Mouse (Mus musculus): ENCODE data around the gene Ywhae. TPM values are rescaled to one million over a fixed set of nuclear protein-coding genes. Genes with fewer than 3 reads are reported as not detected.

Ywhae gene
- polyA plus RNA-seq, 1 experiment from 2014 or later: 846 TPM

DNA sequence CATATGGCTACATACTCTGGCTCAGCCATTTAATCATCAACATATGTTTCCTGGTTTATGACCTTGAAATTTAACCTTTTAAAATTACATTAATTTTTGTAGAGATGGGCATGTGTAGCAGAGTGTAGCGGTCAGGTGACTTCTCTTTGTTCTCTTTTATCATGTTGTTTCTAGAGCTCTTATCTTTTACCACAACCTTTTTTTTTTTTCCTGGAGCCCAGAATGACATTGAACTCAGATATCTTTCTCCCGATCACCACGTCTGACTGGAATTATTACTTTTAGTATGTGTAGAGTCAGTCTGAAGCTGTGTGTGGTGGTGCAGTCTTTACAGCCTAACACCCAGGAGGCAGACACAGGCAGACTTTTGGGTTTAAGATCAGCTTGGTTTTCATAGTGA lies 8.9 kb downstream of the Ywhae start:
- H3K4me1 ChIP-seq (replicated peaks): peaks cover 27% of the 10 kb centered on the region
- no peaks in the 10 kb centered on the region for H3K9me3 ChIP-seq
- no peak overlapping the region for H3K27ac ChIP-seq
- no peaks in the 10 kb centered on the region for H3K27me3 ChIP-seq (replicated peaks)
- 61% methylated on average over 3 of the region's 3 CpGs for WGBS
- H3K36me3 ChIP-seq: peaks cover 4% of the 10 kb centered on the region; the same call in 1 of the 2 replicates
- no peak overlapping the region for H3K4me3 ChIP-seq (replicated peaks)
- no peak overlapping the region for H3K4me2 ChIP-seq (replicated peaks)
- peak; percentile 37; the same call in 1 of the 2 replicates for ATAC-seq
- H3K9ac ChIP-seq: no peak overlapping the region

DNA sequence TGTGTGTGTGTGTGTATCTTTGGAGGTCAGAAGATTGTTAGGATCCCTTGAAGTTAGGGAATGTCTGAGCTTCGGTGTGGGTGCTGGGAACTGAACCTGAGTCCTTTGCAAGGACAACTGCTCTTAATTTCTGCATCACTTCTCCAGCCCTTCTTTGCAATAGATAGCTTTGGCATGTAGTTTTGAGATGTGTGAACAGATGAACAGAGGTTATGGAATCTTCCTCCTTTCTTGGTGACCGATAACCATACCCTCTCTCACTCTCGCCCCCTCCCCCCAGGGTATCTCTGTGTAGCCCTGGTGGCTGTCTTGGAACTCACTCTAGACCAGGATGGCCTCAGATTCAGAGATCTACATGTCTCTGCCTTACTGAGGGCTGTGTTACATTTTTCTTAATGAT lies 12.1 kb downstream of the Ywhae start:
- Histone ChIP-seq H3K4me1 (replicated peaks) (peaks cover 19% of the 10 kb centered on the region), H3K27me3 (replicated peaks) (no peaks in the 10 kb centered on the region), H3K36me3 (no peaks in the 10 kb centered on the region), H3K9me3 (no peaks in the 10 kb centered on the region), H3K9ac (no peak overlapping the region), H3K27ac (no peak overlapping the region), H3K4me2 (replicated peaks) (no peak overlapping the region), H3K4me3 (replicated peaks) (no peak overlapping the region)
- WGBS: 93% methylated on average over 3 of the region's 3 CpGs
- ATAC-seq: no peak

DNA sequence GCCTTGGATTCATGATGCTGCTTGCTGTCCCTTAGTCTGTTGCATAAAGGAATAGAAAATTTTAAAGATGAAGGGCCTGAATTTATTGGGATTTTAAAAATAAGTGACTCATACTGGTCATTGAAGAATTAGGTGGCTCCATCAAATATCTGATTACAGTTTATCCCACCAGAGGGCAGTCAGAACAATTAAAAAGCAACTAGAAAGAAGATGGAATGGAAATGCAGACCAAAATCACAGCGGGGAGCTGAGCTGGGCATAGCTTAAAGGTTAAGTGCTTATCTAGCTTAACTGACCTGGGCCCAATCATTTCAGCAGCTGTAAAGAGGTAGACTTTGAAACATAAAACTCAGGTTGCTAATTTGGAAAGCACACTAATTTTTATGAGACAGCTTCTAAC lies 17.9 kb downstream of the Ywhae start:
- H3K4me2 ChIP-seq (replicated peaks): no peak overlapping the region

DNA sequence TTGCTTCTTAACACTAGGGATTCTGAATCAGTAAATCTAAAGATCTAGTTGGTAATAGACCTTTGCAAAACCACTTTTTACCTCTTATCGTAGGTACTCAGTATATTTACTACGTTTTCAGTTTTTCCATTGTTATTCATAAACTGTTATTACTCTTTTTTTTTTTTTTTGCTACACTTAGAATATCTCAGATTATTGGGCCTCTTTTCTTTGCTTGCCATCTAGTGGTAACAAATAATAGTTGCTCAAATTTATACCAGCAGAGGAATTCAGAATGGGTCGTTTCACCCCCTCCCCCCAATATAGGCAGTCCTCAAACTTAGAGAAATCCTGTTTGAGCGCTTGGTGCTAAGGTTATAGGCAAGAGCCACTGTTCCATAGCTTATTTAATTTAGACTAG lies 18.4 kb downstream of the Ywhae start:
- no peaks in the 10 kb centered on the region for H3K9me3 ChIP-seq
- no peak overlapping the region for H3K4me2 ChIP-seq (replicated peaks)
- 70% methylated on average over 4 of the region's 4 CpGs for WGBS
- H3K4me3 ChIP-seq (replicated peaks): no peak overlapping the region
- H3K27ac ChIP-seq: no peak overlapping the region
- no peaks in the 10 kb centered on the region for H3K27me3 ChIP-seq (replicated peaks)
- no peaks in the 10 kb centered on the region for H3K36me3 ChIP-seq
- ATAC-seq: no peak
- peaks cover 10% of the 10 kb centered on the region for H3K4me1 ChIP-seq (replicated peaks)
- H3K9ac ChIP-seq: no peak overlapping the region

More for the DNA sequence above, 17.9 kb downstream of the Ywhae start:
- Histone ChIP-seq H3K36me3 (no peaks in the 10 kb centered on the region), H3K9ac (no peak overlapping the region), H3K4me3 (replicated peaks) (no peak overlapping the region), H3K9me3 (no peaks in the 10 kb centered on the region), H3K4me1 (replicated peaks) (peaks cover 12% of the 10 kb centered on the region), H3K27ac (no peak overlapping the region), H3K27me3 (replicated peaks) (no peaks in the 10 kb centered on the region)
- 65% methylated on average over 1 of the region's 1 CpGs for WGBS
- ATAC-seq: no peak

DNA sequence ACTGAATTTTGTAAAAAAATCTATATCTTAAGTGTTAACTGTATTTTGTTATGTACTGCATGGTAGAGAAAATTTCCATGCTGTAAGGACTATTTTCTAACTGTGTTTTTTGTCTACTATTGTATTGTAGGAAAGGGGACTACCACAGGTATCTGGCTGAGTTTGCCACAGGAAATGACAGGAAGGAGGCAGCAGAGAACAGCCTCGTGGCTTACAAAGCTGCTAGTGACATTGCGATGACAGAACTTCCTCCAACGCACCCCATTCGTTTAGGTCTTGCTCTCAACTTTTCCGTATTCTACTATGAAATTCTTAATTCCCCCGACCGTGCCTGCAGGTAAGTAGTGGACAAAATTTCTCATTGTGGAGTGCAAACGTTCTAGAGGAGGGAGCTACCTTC lies 24.0 kb downstream of the Ywhae start:
- Histone ChIP-seq H3K4me1 (replicated peaks) (no peaks in the 10 kb centered on the region), H3K27ac (no peak overlapping the region), H3K27me3 (replicated peaks) (no peaks in the 10 kb centered on the region), H3K9ac (no peak overlapping the region), H3K36me3 (peaks cover 18% of the 10 kb centered on the region; the same call in 1 of the 2 replicates), H3K4me2 (replicated peaks) (no peak overlapping the region), H3K9me3 (no peaks in the 10 kb centered on the region), H3K4me3 (replicated peaks) (no peak overlapping the region)
- WGBS: 86% methylated on average over 8 of the region's 8 CpGs
- no peak for ATAC-seq

DNA sequence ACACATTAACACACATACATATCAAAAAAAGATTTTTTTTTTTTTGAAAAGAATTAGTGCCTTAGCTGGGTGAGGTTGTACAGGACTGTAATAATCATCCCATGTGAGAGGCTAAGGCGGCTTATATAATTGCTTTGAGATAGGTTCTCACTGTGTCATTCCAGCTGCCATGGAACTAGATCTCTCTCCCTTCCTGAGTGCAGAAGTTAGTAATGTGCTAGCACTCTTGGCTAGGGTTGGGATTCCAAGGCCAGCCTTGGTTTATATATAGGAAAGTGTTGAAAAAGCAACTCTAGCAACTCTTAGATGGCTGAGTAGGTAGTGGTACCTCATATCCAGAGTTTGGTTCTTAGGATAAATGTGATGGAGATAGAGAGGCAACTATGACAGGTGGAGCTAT lies 25.9 kb downstream of the Ywhae start:
- Histone ChIP-seq H3K36me3 (peaks cover 18% of the 10 kb centered on the region; the same call in 1 of the 2 replicates), H3K27me3 (replicated peaks) (no peaks in the 10 kb centered on the region), H3K27ac (no peak overlapping the region), H3K4me3 (replicated peaks) (no peak overlapping the region), H3K9me3 (no peaks in the 10 kb centered on the region), H3K4me2 (replicated peaks) (no peak overlapping the region), H3K9ac (no peak overlapping the region), H3K4me1 (replicated peaks) (no peaks in the 10 kb centered on the region)
- no peak for ATAC-seq
- 91% methylated on average over 1 of the region's 1 CpGs for WGBS

DNA sequence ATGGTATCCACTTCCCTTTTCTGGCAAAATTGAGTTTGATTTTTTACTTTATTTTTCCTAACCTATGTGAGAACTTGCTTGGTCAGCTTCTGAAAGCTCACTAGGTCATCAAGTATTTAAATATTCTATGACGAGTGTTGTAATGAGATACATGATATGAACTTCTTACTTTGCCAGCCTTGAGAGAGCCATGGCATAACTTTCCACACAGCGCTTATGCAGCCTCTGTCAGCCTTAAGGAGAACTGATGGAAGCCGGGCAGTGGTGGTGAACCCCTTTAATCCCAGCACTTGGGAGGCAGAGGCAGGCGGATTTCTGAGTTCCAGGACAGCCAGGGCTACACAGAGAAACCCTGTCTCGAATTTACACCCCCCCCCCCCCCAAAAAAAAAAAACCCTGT lies 28.1 kb downstream of the Ywhae start:
- Histone ChIP-seq H3K27ac (no peak overlapping the region), H3K27me3 (replicated peaks) (no peaks in the 10 kb centered on the region)

DNA sequence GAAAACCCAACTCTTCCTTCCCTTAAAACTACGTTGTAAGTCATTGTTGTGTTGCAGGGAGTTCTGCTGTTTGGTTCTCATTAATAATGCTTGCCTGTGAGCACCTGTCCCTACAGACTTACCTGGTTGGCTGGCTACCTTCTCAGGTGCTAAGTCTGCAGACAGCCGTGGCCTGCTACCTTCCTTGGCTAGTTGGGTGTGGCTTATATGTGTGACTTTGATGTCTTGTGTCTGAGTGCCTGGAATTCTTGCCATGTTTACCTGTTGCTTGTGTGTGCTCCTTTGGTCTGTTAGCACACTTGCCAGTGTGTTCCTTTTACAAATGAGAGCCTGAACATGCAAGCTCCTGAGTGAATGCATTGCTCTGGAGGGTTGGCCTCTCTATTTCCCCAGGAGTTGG lies 30.0 kb downstream of the Ywhae start:
- no peak overlapping the region for H3K4me3 ChIP-seq (replicated peaks)
- WGBS: 64% methylated on average over 2 of the region's 2 CpGs
- no peak overlapping the region for H3K9ac ChIP-seq
- H3K36me3 ChIP-seq: peaks cover 14% of the 10 kb centered on the region; the same call in 1 of the 2 replicates
- no peaks in the 10 kb centered on the region for H3K4me1 ChIP-seq (replicated peaks)
- ATAC-seq: no peak
- H3K27me3 ChIP-seq (replicated peaks): no peaks in the 10 kb centered on the region
- no peak overlapping the region for H3K27ac ChIP-seq
- H3K9me3 ChIP-seq: no peaks in the 10 kb centered on the region
- no peak overlapping the region for H3K4me2 ChIP-seq (replicated peaks)

More for the DNA sequence above, 28.1 kb downstream of the Ywhae start:
- no peaks in the 10 kb centered on the region for H3K9me3 ChIP-seq
- no peak for ATAC-seq
- WGBS: 91% methylated on average over 5 of the region's 5 CpGs
- peaks cover 21% of the 10 kb centered on the region for H3K36me3 ChIP-seq
- H3K9ac ChIP-seq: no peak overlapping the region
- H3K4me3 ChIP-seq (replicated peaks): no peak overlapping the region
- no peak overlapping the region for H3K4me2 ChIP-seq (replicated peaks)
- H3K4me1 ChIP-seq (replicated peaks): no peaks in the 10 kb centered on the region

DNA sequence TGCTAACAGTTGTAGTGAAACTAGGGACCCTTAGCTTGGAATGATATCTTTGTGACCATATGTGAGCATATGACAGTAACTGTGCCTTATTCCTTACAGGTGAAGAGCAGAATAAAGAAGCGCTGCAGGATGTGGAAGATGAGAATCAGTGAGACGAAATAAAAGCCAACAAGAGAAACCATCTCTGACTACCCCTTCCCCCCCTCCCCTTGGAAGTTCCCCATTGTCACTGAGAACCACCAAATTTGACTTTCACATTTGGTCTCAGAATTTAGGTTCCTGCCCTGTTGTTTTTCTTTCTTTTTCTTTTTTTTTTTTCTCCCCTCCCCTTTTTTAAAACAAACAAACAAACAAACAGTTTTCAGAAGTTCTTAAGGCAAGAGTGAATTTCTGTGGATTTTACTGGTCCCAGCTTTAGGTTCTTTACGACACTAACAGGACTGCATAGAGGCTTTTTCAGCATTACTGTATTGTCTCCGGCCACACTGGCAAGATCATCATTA lies 31.9 kb downstream of the Ywhae start:
- Histone ChIP-seq H3K4me3 (replicated peaks) (no peak overlapping the region), H3K27ac (no peak overlapping the region), H3K9ac (no peak overlapping the region), H3K27me3 (replicated peaks) (no peaks in the 10 kb centered on the region), H3K9me3 (no peaks in the 10 kb centered on the region), H3K36me3 (peaks cover 11% of the 10 kb centered on the region; the same call in 1 of the 2 replicates), H3K4me1 (replicated peaks) (no peaks in the 10 kb centered on the region), H3K4me2 (replicated peaks) (no peak overlapping the region)
- no peak for ATAC-seq
- WGBS: 82% methylated on average over 4 of the region's 4 CpGs

DNA sequence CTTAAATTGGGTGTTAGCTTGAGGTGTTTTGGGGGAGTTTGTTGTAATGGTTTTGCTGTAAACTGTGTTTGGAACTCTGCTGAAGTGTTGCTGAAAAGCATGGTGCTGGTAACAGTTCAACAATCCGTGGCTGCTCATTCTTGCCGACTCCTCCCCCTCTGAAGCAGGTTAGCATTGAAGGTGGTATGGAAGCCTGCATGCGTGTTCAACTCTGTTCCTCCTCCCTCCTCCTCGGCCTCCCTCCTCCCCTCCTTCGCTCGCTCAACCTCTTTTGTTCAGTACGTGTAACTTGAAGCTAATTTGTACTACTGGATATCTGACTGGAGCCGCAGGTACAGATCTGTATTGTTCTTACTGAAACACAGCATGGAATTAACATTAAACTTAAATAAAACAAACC lies 32.5 kb downstream of the Ywhae start:
- H3K4me2 ChIP-seq (replicated peaks): no peak overlapping the region
- no peak overlapping the region for H3K9ac ChIP-seq
- WGBS: 86% methylated on average over 8 of the region's 8 CpGs
- H3K27me3 ChIP-seq (replicated peaks): no peaks in the 10 kb centered on the region
- H3K4me1 ChIP-seq (replicated peaks): no peaks in the 10 kb centered on the region
- H3K36me3 ChIP-seq: peaks cover 7% of the 10 kb centered on the region; the same call in 1 of the 2 replicates
- H3K4me3 ChIP-seq (replicated peaks): no peak overlapping the region
- no peak for ATAC-seq
- H3K27ac ChIP-seq: no peak overlapping the region
- no peaks in the 10 kb centered on the region for H3K9me3 ChIP-seq

DNA sequence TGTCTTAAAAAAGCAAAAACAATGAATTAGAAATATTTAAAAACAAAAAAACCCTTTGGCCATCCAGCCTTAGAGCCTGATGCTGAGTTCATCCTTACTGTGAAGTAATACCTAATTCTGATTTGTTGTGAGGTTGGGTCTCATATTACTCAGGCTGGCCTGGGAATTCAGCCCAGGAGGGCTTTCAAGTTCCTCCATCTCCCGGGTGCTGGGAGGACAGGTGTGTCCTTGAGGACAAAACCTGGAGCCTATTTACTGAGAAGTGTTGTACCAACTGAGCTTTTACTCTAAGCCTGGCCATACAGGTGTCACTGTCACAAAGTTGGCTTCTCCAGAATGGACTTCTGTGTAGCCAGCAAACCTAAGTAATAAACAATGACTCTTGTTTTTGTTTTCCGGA lies 34.3 kb downstream of the Ywhae start:
- Histone ChIP-seq H3K36me3 (peaks cover 7% of the 10 kb centered on the region; the same call in 1 of the 2 replicates), H3K27me3 (replicated peaks) (no peaks in the 10 kb centered on the region), H3K9me3 (no peaks in the 10 kb centered on the region), H3K27ac (no peak overlapping the region), H3K4me1 (replicated peaks) (no peaks in the 10 kb centered on the region), H3K4me2 (replicated peaks) (no peak overlapping the region), H3K9ac (no peak overlapping the region), H3K4me3 (replicated peaks) (no peak overlapping the region)
- no peak for ATAC-seq
- 63% methylated on average over 2 of the region's 2 CpGs for WGBS

DNA sequence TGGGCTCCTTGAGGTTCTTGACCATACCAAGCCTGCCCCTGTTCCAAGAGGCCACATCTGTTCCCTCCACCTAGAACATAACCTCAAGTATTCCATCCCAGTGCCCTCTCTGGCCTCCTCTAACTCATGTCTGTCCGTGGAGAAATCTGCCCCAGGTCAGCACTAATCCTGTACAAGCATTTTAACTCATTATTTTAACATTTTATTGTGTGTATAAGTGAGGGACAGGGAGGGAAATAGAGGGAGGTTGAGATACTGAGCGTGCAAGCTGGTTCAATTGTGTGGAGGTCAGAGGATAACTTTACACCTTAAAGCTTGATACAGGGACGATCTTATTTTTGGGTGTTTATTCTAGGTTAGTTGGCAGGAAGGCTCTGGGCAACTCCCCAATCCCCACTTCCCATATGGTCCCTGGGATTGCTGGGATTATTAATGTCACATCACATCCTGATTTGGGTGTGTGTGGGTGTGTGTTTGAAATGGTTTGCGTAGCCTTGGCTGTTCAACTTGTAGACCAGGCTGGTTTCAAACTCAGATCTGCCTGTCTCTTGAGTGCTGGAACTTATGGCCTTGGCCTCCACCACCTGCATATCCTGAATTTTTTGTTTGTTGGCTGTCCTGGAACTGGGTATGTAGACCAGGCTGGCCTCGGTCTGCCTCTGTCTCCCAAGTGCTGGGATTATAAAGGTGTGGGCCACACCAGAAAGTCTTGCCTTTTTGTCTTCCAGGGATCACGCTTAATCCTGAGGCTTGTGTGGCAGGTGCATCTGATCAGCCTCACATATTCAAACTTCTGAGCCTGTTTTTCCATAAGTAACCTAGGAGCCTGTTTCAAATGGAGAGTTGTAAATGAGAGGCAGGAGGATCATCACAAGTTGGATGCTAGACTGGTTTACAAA lies 35.7 kb downstream of the Ywhae start:
- Histone ChIP-seq H3K4me2 (replicated peaks) (peak overlapping the region; percentile 49), H3K9ac (no peak overlapping the region), H3K27ac (no peak overlapping the region), H3K36me3 (peaks cover 7% of the 10 kb centered on the region; the same call in 1 of the 2 replicates), H3K27me3 (replicated peaks) (no peaks in the 10 kb centered on the region), H3K9me3 (no peaks in the 10 kb centered on the region), H3K4me3 (replicated peaks) (no peak overlapping the region), H3K4me1 (replicated peaks) (no peaks in the 10 kb centered on the region)
- WGBS: 42% methylated on average over 6 of the region's 6 CpGs
- no peak for ATAC-seq

DNA sequence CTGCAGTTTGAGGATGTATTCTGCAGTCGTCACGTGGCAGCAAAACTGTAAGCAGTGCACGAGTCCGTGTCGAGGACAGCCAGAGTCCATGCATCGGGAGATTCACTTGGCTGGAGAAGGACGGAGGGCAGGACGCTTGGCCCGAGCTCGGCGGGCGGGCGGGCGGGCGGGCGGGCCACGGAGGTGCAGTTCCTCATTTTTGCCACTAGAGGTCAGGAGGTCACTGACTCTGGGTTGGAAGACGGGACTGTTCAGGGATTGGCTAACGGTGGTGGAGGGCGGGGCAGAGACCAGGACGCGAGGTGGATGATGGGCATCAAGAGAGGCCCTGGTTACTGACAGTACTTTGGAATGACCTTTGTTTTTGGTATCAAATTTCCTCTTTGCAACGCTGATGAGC lies 36.5 kb downstream of the Ywhae start:
- Histone ChIP-seq H3K9ac (no peak overlapping the region), H3K27ac (no peak overlapping the region), H3K9me3 (no peaks in the 10 kb centered on the region), H3K4me3 (replicated peaks) (peak overlapping the region; percentile 20), H3K27me3 (replicated peaks) (no peaks in the 10 kb centered on the region), H3K4me1 (replicated peaks) (no peaks in the 10 kb centered on the region), H3K36me3 (peaks cover 4% of the 10 kb centered on the region; the same call in 1 of the 2 replicates), H3K4me2 (replicated peaks) (peak overlapping the region; percentile 49)
- under 1% methylated on average over 23 of the region's 23 CpGs for WGBS
- peak; percentile 95 for ATAC-seq

Measured in intestine, embryonic 15.5 days (tissue).